Mouse (Mus musculus): ENCODE measurements around the gene Ap1m1. TPM values are rescaled to one million over a fixed set of nuclear protein-coding genes. Genes with fewer than 3 reads are reported as not detected.
A peak's percentile ranks its signal among the peaks of the same experiment; 100 is the strongest.

Ap1m1 gene
- polyA plus RNA-seq, 1 experiment, result 196 TPM

GRCm38 (mm10) chr8:72215060-72215459 lies 24.8 kb upstream of the Ap1m1 start:
- peaks cover 15% of the 10 kb centered on the region for H3K27me3 ChIP-seq (replicated peaks)
- H3K36me3 ChIP-seq (replicated peaks; ENCODE audit: low read length), result no peaks in the 10 kb centered on the region
- H3K9me3 ChIP-seq, result no peaks in the 10 kb centered on the region
- TF ChIP-seq GATA1 (IDR thresholded peaks at IDR 0.05; ENCODE audit: borderline replicate concordance, low read length) (no peak), FLI1 (IDR thresholded peaks at IDR 0.05; ENCODE audit: low read length) (no peak)
- peaks cover 50% of the 10 kb centered on the region for H3K4me1 ChIP-seq
- no peak overlapping the region for H3K4me3 ChIP-seq (replicated peaks)

DNA sequence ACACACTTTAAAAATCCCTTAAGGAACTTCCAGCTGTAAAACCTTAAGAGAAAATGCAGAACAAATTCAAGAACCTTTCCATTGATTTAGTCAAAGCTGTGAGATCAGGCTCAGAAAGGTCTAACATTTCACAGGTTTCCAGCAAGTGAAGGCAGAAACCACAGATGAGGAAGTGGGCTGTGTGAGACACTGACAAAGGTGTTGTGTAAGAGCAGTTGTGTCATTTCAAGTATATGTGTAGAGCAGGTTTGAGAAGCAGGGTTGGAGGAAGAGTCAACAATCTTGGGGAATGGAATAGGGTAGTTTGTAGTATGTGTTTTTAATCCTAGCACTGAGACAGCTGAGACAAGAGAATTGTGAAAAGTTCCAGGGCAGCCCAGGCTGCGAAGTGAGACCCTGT lies 23.9 kb upstream of the Ap1m1 start:
- TF ChIP-seq FLI1 (IDR thresholded peaks at IDR 0.05; ENCODE audit: low read length) (no peak), GATA1 (IDR thresholded peaks at IDR 0.05; ENCODE audit: borderline replicate concordance, low read length) (no peak)
- peaks cover 50% of the 10 kb centered on the region for H3K4me1 ChIP-seq
- no peaks in the 10 kb centered on the region for H3K9me3 ChIP-seq
- H3K4me3 ChIP-seq (replicated peaks), result no peak overlapping the region
- H3K36me3 ChIP-seq (replicated peaks; ENCODE audit: low read length), result peaks cover 5% of the 10 kb centered on the region
- H3K27me3 ChIP-seq (replicated peaks), result peaks cover 15% of the 10 kb centered on the region

DNA sequence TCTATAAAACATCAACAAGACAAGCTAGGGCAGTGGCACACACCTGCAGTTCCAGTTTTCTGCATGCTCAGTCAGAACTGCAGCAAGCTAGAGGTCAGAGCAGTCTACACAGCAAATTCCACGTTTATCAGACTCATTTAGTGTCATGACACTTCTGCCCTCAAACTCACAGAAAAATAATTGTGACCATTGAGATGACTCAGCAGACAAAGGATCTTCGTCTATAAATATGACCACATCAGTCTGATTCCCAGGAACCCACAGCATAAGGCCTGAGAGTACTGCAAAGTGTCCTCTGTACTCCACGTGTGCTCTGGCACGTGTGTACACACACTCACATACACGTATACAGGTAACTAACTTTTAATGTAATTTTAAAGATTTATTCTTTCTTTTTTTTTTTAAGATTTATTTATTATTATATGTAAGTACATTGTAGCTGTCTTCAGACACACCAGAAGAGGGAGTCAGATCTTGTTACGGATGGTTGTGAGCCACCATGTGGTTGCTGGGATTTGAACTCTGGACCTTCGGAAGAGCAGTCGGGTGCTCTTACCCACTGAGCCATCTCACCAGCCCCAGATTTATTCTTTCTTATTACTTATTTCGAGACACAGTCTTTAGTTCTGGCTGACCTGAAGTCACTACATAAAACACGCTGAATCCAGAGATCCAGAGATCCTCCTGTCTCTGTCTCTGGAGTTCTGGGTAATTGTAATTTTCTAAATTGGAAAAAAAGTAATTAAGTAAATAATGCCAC lies 20.9 kb upstream of the Ap1m1 start:
- Histone ChIP-seq H3K4me3 (replicated peaks) (peak overlapping the region; percentile 97), H3K4me1 (peaks cover 59% of the 10 kb centered on the region), H3K36me3 (replicated peaks; ENCODE audit: low read length) (peaks cover 33% of the 10 kb centered on the region), H3K27me3 (replicated peaks) (peaks cover 2% of the 10 kb centered on the region), H3K9me3 (no peaks in the 10 kb centered on the region)
- TF ChIP-seq FLI1 (IDR thresholded peaks at IDR 0.05; ENCODE audit: low read length), result no peak
- TF ChIP-seq GATA1 (IDR thresholded peaks at IDR 0.05; ENCODE audit: borderline replicate concordance, low read length), result no peak

- no peak for TF ChIP-seq GATA1 (IDR thresholded peaks at IDR 0.05; ENCODE audit: borderline replicate concordance, low read length)
- TF ChIP-seq FLI1 (IDR thresholded peaks at IDR 0.05; ENCODE audit: low read length), result peak; percentile 99
- no peaks in the 10 kb centered on the region for H3K9me3 ChIP-seq
- H3K27me3 ChIP-seq (replicated peaks), result no peaks in the 10 kb centered on the region
- H3K4me3 ChIP-seq (replicated peaks), result peak within 1 kb of the TSS; percentile 97
- H3K36me3 ChIP-seq (replicated peaks; ENCODE audit: low read length), result peaks cover 35% of the 10 kb centered on the region
- peaks cover 57% of the 10 kb centered on the region for H3K4me1 ChIP-seq
These were observed 20.1 kb upstream of the Ap1m1 start, which contains the start of gene Fam32a for GRCm38 (mm10) chr8:72219541-72220363. Fam32a (plus strand) TSS chr8:72219730.

- H3K27me3 ChIP-seq (replicated peaks), result no peaks in the 10 kb centered on the region
- no peak for TF ChIP-seq GATA1 (IDR thresholded peaks at IDR 0.05; ENCODE audit: borderline replicate concordance, low read length)
- no peak for TF ChIP-seq FLI1 (IDR thresholded peaks at IDR 0.05; ENCODE audit: low read length)
- H3K36me3 ChIP-seq (replicated peaks; ENCODE audit: low read length), result peaks cover 35% of the 10 kb centered on the region
- H3K9me3 ChIP-seq, result no peaks in the 10 kb centered on the region
- peaks cover 47% of the 10 kb centered on the region for H3K4me1 ChIP-seq
- H3K4me3 ChIP-seq (replicated peaks), result peak overlapping the region; percentile 97
These were observed 19.1 kb upstream of the Ap1m1 start for GRCm38 (mm10) chr8:72220758-72221157.

DNA sequence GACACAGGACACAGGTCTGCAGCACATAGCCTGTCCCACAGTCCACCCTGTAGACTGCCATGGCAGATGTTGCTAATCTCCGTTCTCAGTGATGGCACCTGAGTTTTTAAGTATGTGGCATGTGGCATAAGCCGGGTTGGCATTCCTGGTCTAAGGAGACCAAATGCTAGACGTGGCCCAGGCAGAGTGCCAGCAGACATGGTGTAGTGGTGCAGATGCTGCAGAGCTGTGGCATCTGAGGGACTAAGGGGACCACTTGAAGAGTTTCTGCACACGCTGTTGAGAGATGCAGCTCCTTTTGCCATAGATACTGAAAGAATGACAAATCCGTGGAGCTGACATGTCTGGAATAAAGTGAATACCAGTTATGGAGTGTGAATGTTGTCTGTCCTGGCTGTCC lies 17.2 kb upstream of the Ap1m1 start:
- TF ChIP-seq GATA1 (IDR thresholded peaks at IDR 0.05; ENCODE audit: borderline replicate concordance, low read length) (no peak), FLI1 (IDR thresholded peaks at IDR 0.05; ENCODE audit: low read length) (no peak)
- H3K27me3 ChIP-seq (replicated peaks), result no peaks in the 10 kb centered on the region
- H3K4me1 ChIP-seq, result peaks cover 38% of the 10 kb centered on the region
- H3K9me3 ChIP-seq, result no peaks in the 10 kb centered on the region
- no peak overlapping the region for H3K4me3 ChIP-seq (replicated peaks)
- H3K36me3 ChIP-seq (replicated peaks; ENCODE audit: low read length), result peaks cover 35% of the 10 kb centered on the region

GRCm38 (mm10) chr8:72240403-72240763 lies 565 bp downstream of the Ap1m1 start:
- Histone ChIP-seq H3K36me3 (replicated peaks; ENCODE audit: low read length) (peaks cover 29% of the 10 kb centered on the region), H3K4me3 (replicated peaks) (peak overlapping the region; percentile 96), H3K27me3 (replicated peaks) (no peaks in the 10 kb centered on the region), H3K9me3 (no peaks in the 10 kb centered on the region), H3K4me1 (peaks cover 54% of the 10 kb centered on the region)
- TF ChIP-seq GATA1 (IDR thresholded peaks at IDR 0.05; ENCODE audit: borderline replicate concordance, low read length) (no peak), FLI1 (IDR thresholded peaks at IDR 0.05; ENCODE audit: low read length) (no peak)

- Histone ChIP-seq H3K4me3 (replicated peaks) (peak overlapping the region; percentile 89), H3K4me1 (peaks cover 58% of the 10 kb centered on the region), H3K36me3 (replicated peaks; ENCODE audit: low read length) (peaks cover 32% of the 10 kb centered on the region), H3K9me3 (no peaks in the 10 kb centered on the region), H3K27me3 (replicated peaks) (no peaks in the 10 kb centered on the region)
- no peak for TF ChIP-seq GATA1 (IDR thresholded peaks at IDR 0.05; ENCODE audit: borderline replicate concordance, low read length)
- no peak for TF ChIP-seq FLI1 (IDR thresholded peaks at IDR 0.05; ENCODE audit: low read length)
These were observed 1.1 kb downstream of the Ap1m1 start for GRCm38 (mm10) chr8:72240951-72241350.

- H3K4me1 ChIP-seq, result peaks cover 71% of the 10 kb centered on the region
- no peaks in the 10 kb centered on the region for H3K9me3 ChIP-seq
- peaks cover 44% of the 10 kb centered on the region for H3K36me3 ChIP-seq (replicated peaks; ENCODE audit: low read length)
- no peaks in the 10 kb centered on the region for H3K27me3 ChIP-seq (replicated peaks)
- TF ChIP-seq GATA1 (IDR thresholded peaks at IDR 0.05; ENCODE audit: borderline replicate concordance, low read length) (no peak), FLI1 (IDR thresholded peaks at IDR 0.05; ENCODE audit: low read length) (no peak)
- H3K4me3 ChIP-seq (replicated peaks), result no peak overlapping the region
These were observed 2.4 kb downstream of the Ap1m1 start for GRCm38 (mm10) chr8:72242226-72242625.

- H3K36me3 ChIP-seq (replicated peaks; ENCODE audit: low read length), result peaks cover 66% of the 10 kb centered on the region
- no peak for TF ChIP-seq GATA1 (IDR thresholded peaks at IDR 0.05; ENCODE audit: borderline replicate concordance, low read length)
- no peak for TF ChIP-seq FLI1 (IDR thresholded peaks at IDR 0.05; ENCODE audit: low read length)
- H3K27me3 ChIP-seq (replicated peaks), result no peaks in the 10 kb centered on the region
- no peaks in the 10 kb centered on the region for H3K9me3 ChIP-seq
- H3K4me1 ChIP-seq, result peaks cover 77% of the 10 kb centered on the region
- peak overlapping the region; percentile 84 for H3K4me3 ChIP-seq (replicated peaks)
These were observed 4.8 kb downstream of the Ap1m1 start for GRCm38 (mm10) chr8:72244610-72245009.
